Mouse (Mus musculus) retina, postnatal 1 day (tissue): ENCODE measurements around the gene Ccdc24.

Experiments
- DNase-seq: peaks from one replicate; pipeline ENCODE4 v3.0.0-alpha.2; 2012

Gene Ccdc24

GRCm38 (mm10) chr4:117818032-117818431, 54.3 kb downstream of the Ccdc24 start:
- no peak for DNase-seq

- DNase-seq, result no peak
These were observed 55.6 kb downstream of the Ccdc24 start for GRCm38 (mm10) chr4:117816776-117817175.
